Mouse (Mus musculus) cerebellum, adult 8-10 months (tissue): ENCODE data around the gene Mkrn2os.
"Not testable (repeated sequence)": the region's sequence is repeated elsewhere in the genome, so short reads cannot be mapped to it uniquely, and the experiment has no call there.

Experiments
- DNase-seq: peaks from one replicate; pipeline ENCODE4 v3.0.0; 2022

Gene Mkrn2os

GRCm38 (mm10) chr6:115592458-115592857 is at the start of gene Mkrn2os:
Mkrn2os (minus strand) TSS chr6:115592576.
- no peak for DNase-seq

DNA sequence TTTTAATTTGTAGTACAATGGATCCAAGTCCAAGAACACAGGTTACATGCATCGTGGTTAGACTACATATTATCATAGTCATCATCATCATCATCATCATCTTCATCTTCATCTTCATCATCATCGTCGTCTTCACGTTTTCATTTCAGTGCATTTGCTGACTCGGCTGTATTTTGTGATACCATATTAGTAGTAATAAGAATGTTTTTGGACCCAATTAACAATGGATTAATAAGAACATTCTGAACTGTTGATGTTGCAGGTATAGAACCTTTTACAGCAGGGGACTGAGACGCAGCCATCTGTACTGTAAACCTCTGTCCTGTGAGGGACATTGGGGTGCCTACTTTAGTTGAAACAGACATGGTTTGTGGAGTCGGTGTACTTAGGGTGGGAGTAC is 45.8 kb upstream of the Mkrn2os start:
- DNase-seq = not testable (repeated sequence)

DNA sequence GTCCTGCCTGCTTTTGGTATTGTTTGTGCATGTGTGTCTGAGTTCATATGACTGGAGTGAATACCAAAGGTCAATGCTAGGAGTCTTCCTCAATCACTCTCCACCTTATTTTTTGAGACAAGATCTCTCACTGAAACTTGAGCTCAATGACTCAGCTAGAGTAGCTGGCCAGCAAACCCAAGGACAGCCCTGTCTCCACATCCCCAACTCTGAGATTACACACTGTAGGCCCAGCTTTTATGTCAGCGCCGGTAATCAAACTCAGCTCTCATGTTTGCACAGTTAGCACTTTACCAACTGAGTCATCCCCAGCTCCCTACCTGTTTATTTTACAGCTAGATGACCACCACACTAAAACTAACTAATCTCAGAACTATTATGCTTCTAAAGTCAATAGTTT is 41.6 kb upstream of the Mkrn2os start:
- no peak for DNase-seq

DNA sequence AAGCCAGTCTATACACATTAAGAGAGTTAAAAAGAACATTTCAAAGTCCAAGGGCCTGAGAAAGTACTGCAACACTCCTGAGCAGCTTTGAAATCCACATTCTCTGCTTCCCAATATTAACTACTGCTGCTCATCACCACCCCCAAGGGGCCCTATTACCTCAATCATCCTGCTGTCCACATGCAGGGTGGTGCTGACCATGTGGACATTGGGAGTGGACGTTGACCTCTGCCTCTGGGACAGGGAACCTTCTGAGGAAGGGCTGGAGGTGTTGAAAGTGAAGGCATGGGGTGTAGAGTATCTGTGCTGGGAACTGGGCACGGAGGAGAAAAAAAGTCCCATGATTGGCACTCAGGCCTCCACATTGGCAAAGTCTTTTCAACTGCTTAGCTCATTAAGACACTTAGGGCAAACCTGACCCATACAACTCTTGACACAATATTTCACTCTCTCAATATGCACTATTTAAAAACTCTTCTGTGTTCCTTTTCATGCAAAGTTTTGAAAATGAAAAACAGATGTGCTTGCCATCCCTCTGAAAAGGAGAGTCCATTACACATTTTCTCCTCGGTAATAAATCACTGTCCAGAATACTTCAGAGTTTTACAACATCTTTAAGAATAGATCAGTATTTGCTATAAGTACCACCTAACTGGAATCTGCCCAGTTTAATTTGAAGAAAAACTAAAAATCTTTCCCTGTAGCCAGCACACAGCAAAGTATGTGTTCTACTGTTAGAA is 38.9 kb upstream of the Mkrn2os start:
- no peak for DNase-seq

DNA sequence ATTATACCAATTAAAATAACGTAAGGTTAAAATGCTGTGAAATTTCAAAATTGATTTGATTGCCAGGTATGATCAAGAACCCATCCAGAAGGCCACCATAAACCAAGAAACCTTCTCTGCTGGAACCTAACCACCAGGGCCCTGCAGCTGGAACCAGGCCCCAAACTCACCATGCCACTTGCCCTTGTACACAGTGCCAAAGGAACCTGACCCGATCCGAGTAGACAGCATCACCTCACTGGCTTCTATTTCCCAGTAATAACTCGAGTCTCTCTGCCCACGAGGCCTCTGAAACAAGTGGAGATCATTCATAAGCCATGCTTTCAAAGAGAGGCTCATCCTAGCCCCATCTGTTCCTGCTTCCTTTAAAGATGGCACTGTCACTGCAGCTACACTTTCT is 33.7 kb upstream of the Mkrn2os start:
- DNase-seq = no peak

GRCm38 (mm10) chr6:115620942-115621341 is 28.6 kb upstream of the Mkrn2os start:
- no peak for DNase-seq

DNA sequence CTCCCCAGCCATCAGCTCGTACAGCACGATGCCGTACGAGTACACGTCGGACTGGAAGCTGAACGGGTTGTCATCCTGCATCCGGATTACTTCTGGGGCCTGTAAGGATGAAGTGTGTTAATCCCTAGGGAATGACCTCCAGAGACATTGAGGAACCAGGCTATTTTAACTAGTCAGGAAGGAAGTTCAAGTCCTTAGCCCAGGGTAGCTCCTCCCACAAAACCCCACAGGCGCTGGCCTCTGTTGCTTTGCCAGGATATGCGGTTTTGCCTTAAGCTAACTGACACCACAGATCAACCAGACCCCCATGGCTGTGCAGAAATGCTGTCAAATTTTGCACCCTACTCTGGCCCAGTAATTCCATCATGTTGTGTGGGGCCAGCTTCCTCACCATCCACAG is 27.4 kb upstream of the Mkrn2os start:
- DNase-seq = no peak

GRCm38 (mm10) chr6:115615983-115616382 is 23.6 kb upstream of the Mkrn2os start:
- no peak for DNase-seq

DNA sequence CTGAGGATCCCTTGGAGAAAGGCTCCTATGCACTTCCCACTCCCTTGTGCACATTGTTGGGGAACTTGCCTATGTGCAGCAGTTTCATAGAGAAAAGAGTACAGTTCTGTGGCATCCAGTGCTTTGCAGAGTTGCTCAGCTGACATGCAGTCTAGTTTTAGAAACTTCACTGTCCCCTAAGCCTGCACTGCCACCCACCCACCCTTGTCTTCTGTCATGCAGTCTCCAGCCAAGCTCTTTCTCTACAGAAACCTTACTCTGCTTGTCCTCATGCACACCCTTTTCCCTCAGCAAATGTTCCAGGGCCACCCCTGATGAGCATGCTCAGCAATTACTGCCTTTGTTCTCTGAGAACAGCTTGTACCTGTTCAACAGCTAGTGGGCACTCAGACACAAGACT is 21.4 kb upstream of the Mkrn2os start:
- DNase-seq = no peak

- DNase-seq = no peak
Observed at GRCm38 (mm10) chr6:115610301-115610700, 17.9 kb upstream of the Mkrn2os start.

GRCm38 (mm10) chr6:115609121-115609520 is 16.7 kb upstream of the Mkrn2os start:
- no peak for DNase-seq

GRCm38 (mm10) chr6:115607429-115607828 is 15.1 kb upstream of the Mkrn2os start:
- no peak for DNase-seq

DNA sequence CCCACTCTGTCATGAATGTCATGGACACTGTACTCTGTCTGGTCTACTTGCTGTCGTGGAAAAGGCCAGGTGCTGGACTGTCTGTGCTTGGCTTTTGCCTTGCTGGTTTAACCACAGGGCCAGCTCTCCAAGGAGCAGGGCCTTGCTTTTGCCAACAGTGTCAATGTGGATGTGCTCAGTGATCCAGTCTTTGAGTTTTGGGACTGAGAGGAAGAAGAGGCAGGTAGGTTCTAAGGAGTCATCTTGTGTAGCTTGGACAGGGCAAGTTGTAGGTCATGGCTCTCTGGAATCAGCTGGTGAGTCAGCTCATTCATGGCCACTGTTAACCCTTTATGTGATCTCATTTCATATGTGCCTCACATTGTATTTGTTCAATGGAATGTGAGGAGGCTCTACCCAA is 14.1 kb upstream of the Mkrn2os start:
- DNase-seq = no peak

DNA sequence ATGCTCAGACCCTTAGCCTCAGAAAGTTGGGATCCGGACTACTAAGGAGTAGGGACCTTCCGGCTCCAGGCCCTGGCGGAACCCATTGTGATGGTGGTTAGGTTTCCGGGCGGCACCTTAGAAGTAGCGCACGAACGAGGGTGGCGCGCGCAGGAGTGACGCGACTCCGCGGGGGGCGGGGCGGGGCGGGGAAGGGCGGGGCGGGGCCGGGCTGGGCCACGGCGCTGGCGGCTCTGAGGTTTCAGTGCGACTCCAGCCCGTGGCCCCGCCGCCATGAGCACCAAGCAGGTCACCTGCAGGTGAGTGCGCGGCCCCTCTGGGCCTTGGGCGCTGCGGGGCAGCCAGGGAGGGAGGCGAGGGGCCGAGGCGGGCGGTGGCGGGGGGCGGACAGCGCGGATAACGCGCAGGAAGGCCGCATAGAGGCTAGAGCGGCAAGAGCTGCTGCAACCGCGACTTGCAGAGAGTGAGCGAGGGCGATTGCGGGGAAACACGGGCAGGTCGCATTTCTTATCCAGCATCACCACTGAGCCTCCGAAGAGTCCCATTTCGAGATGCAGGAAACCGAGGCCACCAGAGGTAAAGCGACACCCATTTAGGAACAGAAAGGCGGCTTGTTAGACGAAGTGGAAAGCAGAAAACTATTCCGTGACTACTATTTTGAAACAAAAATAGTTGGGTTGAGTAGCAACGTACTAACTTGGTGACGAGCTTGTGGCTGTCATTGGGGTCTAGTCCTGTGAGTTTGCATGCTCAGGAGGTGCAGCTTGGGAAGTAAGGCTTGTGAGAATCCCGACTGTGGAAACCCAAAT is 9.5 kb upstream of the Mkrn2os start, which contains the start of gene Mkrn2:
Gene Mkrn2 (plus strand): TSS at position 188 of the 809 bp plus-strand sequence.
- DNase-seq = peak; percentile 85

DNA sequence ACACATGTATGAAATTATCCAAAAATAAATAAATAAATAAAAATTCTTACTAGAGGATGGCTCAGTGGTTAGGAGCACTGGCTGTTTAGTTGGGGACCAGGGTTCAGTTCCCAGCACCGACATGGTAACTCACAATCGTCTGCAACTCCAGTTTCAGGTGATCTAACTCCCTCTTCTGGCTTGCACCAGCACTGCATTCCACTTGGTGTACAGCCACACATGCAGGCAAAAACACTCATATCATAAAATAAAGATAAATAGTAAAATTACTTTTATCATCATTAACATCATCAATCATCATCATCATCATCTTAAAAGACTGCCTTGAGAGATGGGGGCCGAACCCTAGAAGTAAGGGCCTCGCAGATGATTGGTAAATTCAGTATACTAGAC is 8.9 kb upstream of the Mkrn2os start:
- DNase-seq = peak; percentile 38

DNA sequence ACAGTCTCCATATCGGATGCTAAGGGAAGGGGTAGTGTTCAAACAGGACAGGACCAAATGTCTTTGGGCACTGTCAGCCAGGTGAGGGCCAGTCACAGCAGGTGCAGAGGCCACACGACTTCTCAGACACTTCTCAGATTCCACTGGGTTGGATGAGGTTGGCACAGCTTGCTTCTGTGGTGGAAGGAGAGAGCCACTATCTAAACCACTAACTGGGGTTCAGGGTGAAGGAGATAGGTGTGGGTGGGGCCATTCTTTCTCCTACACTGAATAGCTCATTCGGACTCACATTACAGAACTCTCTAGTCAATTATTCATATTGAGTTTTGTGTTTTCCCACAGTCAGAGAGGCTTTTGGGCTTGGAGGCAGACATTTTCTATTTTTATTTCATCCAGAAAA is 3.3 kb upstream of the Mkrn2os start:
- no peak for DNase-seq

DNA sequence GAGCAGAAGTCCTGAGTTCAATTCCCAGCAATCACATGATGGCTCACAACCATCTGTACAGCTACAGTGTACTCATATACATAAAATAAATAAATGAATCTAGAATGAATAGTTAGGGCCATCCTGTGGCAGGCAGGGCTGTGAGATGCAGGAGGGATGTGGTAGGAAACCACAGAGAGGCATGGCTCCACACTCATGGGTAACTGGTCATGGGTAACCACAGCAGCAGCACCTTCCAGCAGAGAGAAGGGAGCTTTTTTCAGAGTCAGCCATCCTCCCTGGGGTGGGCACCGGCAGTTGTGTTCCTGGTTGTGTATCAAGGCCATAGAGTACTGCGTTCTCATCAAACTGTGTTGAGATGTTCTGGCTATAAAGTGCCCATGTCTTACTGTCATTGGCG is 2.1 kb upstream of the Mkrn2os start:
- DNase-seq = no peak

DNA sequence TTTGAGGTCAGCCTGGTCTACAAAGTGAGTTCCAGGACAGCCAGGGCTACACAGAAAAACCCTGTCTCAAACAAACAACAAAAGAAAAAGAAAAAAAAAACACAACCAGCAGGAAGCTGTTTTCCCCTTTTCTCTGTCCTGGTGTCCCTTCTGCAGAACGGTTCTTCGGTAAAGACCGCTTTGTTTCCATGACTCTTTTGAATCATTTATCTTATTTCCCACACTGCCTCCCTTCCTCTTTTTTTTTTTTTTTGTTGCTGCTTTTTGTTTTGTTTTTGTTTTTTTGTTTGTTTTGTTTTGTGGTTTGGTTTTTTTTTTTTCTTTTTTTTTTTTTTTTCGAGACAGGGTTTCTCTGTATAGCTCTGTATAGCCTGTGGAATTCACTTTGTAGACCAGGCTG is 876 bp upstream of the Mkrn2os start:
- DNase-seq = no peak

GRCm38 (mm10) chr6:115591692-115592359 is 550 bp downstream of the Mkrn2os start:
- no peak for DNase-seq

DNA sequence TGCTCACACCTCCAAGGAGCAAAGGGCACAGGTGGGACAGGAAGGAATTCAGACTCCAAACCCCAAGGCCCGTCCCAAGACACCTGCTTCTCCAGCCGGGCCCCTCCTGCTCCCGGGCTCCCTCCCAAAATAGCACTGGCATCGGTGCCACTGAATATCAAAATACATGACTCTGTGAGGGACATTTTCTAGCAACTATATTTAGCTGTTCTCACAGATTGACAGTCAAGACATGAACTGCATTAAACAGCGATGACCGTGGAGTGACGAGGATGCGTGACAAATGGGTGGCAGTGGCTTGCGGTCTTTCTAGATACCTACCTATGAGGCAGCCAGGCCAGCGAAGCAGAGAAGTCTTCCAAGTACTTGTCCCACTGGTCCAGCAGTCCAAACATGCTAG is 6.1 kb downstream of the Mkrn2os start:
- DNase-seq = no peak

- DNase-seq = no peak
Observed at GRCm38 (mm10) chr6:115584176-115584575, 8.2 kb downstream of the Mkrn2os start.

- DNase-seq = no peak
Observed at GRCm38 (mm10) chr6:115583430-115584125, 8.8 kb downstream of the Mkrn2os start.
